Mouse (Mus musculus) v-Abl transformed pro-B cells (cell line): ENCODE measurements around the gene Cspg4.

ENCODE experiments used
- in situ Hi-C, 2 experiments: fragments of 400-800 bp; cut with MboI; formaldehyde crosslinking; loops; one replicate each; pipeline ENCODE4 v1.15.1; 2025; ENCODE audit not compliant: unreplicated experiment in 2 of 2

The Cspg4 gene

DNA sequence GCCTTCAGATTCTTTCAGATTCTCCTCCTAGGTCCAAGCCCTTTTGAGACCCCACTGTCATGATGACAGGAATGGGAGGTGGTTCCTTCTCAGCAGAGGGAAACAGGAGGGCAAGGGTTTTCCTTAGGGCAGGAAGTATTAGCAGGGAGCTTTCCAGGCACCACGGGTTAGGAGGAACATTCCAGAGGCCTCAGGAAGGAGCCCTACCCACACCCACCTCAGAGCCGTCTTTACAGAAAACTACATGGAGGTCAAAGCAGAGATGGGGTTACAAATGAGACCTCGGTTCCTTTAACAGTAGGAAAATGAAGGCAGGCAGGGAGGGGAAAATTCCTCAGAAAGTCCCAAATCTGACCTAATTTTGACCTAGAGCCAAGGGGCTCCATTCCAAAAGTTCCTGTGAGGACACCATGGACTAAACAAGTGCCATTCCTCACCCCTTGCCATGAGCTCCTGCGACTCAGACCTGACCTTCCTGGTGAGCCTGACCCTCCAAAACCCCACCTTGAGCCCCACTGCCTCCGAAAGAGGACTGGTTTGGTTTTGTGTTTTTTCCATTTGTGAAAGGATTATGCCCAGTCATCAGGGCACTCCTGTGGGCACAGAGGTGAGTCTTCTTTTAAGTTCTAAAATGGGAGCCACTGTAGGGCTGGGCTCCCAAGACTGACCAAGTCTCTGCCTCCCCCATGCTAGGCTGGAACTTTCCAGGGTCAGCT is 51.0 kb downstream of the Cspg4 start:
- in situ Hi-C loops, result loop anchor here in 1 of 2 experiments (25.0 kb wide), 1 partner anchor 1096 kb away; the partner anchor contains the start of gene Cyp11a1

DNA sequence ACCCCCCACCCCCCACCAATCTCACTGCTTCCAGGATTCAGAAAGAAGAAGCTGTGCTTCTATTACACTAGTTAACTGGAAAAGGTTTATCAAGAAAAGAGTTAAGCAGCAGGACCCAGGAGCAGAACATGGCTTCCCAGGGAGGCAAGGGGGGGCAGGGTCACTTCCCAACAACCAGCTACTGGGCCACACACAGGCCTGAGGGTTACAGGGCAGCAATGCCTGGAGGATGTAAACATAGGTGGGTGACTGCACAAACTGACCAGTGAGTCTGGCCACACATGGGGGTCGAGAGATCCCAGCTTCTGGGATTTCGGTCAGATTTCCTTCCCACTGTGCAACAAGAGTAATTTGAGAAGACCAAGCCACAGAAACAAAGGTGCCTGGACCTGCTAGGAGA is 52.3 kb downstream of the Cspg4 start:
- in situ Hi-C loops, result loop anchor here in 1 of 2 experiments (25.0 kb wide), 1 partner anchor 1095 kb away; the partner anchor contains the start of gene Cyp11a1

DNA sequence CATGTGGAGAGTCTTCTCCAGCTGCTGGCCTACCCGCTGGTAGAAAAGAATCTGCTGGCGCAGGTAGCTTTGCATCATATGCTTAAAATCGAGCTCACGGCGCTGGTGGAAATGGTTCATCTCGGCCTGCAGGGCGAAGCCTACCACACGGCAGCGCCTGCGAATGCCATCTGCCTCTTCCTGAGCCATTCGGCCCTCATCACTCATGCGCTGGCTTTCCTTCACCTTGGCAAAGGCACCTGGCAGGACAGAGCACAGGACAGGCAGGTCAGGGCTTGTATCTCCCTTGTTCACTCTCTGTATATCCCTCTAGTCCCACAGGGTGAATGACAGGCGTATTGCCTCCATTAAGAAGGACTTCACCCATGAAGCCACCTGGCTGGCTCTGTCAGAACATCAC is 53.6 kb downstream of the Cspg4 start:
- in situ Hi-C loops, result loop anchor here in 1 of 2 experiments (25.0 kb wide), 1 partner anchor 1094 kb away; the partner anchor contains the start of gene Cyp11a1

DNA sequence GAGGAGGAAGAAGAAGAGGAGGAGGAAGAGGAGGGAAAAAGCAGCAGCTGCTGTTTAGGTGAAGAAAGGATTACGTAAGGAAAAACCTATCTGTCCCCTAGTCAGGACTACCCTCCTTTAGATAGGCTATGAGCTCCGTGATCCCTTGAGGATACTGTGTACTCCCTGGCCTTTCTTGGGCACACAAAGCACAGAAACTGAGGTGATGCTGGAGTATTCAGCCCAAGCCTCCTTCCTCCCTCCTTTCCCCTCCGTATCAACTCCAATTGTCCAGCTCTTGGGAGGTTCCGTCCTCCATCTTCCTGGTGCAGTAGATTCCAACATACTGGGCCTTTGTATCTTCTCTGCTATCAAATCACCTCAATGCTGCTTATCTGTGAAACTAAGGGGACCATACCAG is 57.9 kb downstream of the Cspg4 start:
- in situ Hi-C loops, result loop anchor here in 1 of 2 experiments (10.0 to 25.0 kb wide), 2 partner anchors 522 to 1090 kb away; partner anchors contain the start of genes Cyp11a1 and Ppcdc

DNA sequence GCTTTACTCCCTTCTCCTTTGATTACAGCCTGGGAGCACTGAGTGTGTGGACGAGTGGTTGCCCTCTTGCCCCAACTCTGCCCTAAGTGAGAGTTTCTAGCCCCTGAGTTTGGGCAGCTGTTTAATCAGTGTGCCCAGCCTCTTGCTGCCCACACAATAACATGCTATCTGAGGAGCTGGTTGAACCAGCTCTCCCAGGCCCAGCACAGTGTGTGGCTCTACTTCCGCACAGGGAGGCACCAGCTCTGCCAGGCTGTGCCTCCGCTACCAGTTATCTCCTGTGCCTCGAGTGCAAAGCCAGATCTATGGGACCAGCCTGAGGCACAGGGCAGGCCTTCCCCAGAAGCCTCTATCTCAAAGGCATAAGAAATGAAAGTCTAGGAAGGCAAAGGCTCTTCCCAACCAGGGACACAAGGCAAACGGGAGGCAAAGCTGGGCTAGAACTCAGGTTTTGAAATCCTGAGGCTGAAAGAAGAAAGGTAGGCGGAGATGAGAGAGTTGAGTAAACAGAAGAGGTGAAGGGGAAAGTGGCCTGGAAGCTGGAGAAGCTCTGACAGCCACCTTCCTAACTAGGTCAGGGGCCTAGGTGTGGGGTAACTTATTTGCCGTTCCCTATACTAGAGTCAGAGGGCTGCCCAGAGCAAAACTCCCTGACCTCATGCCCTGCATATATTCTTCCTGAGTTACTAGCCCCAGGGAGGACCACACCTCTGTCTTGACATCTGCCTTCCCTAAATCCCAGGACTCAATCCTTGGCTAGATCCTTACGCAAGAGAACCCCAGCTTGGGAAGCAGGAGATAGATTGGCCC is 59.2 kb downstream of the Cspg4 start:
- in situ Hi-C loops, result loop anchor here in 1 of 2 experiments (10.0 to 25.0 kb wide), 2 partner anchors 521 to 1088 kb away; partner anchors contain the start of genes Cyp11a1 and Ppcdc

DNA sequence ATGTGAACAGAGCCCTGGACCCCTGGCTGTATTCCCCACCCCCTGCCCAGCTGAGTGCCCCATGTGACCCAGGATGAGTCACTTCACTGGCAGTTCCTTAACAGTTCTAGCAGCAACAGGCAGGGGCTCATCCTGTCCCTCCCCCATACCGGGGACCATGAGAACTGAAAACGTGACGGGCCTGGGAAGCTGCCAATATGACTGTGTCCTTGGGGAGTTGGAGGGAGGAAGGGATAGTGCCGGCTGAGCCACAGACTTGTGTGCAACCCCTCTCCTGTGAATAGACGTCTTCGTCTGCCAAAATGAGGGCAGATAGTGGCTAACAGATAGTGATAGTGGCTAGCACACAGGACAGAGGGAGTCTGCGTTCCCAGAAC is 59.8 kb downstream of the Cspg4 start:
- in situ Hi-C loops, result loop anchor here (5.0 to 25.0 kb wide), 4 partner anchors 208 to 1088 kb away; partner anchors contain the start of genes Cox5a (in 1 of the 2), Cyp11a1 (in 1 of the 2), Man2c1 (in 1 of the 2) and Ppcdc (in 1 of the 2)

DNA sequence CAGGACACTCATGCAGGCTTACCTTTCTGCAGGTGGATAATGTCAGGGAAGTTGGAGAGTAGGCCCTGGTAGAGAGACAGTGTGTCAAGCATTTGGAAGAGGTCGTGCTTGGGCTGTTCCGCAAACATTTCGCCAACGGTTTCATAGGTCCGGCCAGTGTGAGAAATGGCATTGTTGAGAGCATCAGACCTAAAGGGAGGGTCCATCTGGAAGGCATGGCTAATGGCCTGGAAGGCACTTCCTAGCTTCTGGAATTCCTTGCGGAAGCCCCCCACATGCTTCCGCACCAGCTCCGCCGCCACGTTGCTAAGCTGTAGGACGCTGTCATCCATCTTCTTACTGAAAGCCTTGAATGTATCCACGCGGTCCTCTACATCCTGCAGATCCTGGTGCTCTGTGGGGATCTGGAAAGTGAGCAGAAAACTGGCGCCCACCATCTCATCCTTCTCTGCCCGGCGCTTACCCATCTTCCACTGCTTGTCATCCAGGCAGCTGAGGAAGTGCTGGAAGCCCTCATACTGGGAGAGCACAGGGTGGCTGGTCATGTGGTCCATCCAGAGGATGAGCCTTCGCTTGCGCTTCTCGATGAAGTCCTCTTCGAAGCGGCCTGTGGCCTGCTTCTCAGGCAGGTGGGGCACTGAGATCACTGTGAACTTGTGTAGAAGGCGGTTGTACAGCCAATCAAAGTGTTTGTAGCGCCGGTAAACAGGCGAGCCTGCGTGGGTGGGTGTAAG is 60.6 kb downstream of the Cspg4 start:
- in situ Hi-C loops, result loop anchor here (5.0 to 25.0 kb wide), 3 partner anchors 207 to 587 kb away; partner anchors contain the start of genes Cox5a (in 1 of the 2), Man2c1 (in 1 of the 2), Ppcdc (in 1 of the 2) and Rpp25 (in 1 of the 2)

DNA sequence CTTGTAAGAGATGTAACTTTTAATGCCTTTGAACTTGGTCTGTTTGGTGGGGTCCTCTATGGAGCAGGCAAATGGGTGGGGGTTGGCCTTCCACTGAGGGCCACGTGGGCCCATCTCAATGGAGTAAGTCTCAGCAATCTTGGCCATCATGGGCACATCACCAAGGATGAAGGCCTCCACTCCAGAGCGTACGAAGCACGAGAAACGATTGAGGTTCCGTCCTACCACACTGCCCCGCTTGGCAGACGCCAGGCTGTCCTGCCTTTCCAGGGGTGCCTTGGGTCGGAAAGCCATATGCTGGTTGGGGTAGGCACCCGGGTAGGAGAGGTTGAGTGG is 61.2 kb downstream of the Cspg4 start:
- in situ Hi-C loops, result loop anchor here (5.0 to 25.0 kb wide), 3 partner anchors 206 to 586 kb away; partner anchors contain the start of genes Cox5a (in 1 of the 2), Man2c1 (in 1 of the 2), Ppcdc (in 1 of the 2) and Rpp25 (in 1 of the 2)

DNA sequence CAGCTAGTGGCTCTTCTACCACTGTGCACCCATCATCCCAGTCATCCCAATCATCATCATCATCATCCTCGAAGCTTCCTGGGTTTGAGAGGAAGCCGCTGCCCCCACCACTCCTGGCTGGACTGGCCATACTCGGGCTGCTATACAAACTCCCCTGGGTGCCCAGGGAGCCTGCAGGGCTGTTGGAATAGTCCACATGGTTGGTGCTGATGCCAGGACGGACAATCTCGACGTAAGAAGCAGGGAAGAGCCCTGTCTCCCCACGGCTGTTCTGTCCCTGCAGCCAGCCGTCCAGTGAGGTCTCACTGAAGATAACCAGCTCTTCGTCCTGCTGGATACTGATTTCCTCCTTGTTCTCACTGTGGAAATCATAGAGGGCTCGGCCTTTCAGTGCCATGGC is 61.6 kb downstream of the Cspg4 start:
- in situ Hi-C loops, result loop anchor here (5.0 to 25.0 kb wide), 3 partner anchors 206 to 586 kb away; partner anchors contain the start of genes Cox5a (in 1 of the 2), Man2c1 (in 1 of the 2), Ppcdc (in 1 of the 2) and Rpp25 (in 1 of the 2)

DNA sequence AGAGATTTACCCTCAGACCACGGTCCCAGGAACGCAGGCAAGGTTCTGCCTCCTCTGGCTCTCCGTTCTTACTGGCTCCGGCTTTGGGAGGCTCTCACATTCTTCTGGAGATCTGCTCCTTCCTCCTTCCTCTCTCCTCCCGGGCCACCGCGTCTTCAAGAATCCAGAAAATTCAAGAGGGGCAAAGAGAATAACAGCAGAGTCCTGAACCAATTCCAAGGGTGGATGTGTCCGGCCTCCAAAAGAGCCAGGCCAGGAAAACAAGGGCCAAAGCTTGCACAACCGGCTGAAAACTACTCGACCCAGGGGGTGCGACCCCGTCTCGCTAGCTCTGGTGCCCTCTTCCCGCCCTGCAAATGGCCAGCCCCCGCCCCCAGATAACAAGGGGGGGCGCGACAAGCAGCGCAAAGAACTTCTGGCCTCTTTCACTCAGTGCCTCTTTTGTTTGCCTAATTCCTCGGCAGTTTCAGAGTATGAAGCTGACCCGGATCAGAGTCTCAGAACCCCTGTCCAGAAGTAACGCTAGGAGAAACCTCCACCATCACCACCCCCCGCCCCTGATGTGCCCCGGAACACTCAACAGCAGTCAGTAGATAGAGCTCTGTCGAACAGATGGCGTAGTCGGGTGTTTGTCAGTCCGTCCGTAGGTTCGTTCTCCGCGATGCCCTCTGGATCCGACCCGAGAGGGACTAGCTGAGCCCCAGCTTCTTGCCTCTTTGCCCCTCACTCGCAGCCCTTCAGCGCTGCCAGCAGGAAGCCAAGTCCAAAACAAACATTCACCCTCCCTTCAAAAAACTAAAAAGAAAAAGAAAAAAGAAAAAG is 62.6 kb downstream of the Cspg4 start:
- in situ Hi-C loops, result loop anchor here (5.0 to 25.0 kb wide), 3 partner anchors 205 to 585 kb away; partner anchors contain the start of genes Cox5a (in 1 of the 2), Man2c1 (in 1 of the 2), Ppcdc (in 1 of the 2) and Rpp25 (in 1 of the 2)

DNA sequence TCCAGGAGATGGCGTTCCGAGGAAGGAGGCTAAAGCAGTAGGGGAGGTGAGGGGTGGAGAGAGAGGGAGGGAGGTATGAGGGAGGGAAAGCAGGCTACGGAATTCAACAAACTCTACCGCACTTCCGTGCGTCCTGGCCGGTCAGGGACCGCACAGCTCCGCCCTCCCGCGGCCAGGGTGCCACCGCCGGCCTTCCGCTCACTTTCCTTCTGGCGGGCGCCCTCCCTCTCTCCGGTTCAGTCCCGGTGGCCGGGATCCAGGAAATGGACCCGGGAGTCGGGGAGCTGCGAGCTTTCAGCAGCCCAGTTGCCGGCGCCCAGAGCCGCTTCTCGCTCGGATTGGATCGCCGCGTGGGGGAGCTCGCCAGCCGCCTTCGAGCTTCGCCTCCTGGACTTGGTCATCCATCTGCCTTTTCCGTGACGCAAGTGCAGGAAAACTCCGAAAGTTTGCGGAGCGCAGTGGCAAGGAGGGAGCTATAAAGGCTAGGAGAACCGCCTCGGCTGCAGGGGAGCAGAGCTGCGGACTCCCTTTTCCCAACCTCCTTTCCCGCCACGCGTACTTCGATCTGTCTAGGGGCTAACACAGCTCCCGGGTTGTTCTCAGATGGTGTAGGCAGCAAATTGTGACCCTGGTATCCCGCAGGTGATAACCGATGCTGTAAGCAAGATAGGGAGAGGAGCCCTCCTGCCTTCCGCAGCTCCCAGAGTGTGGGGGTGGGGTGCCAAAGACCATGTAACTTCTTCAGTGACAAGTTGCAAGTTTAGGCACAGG is 63.4 kb downstream of the Cspg4 start, which contains the start of gene Snx33:
Gene Snx33 (minus strand): TSS at position 331 of the 771 bp plus-strand sequence.
- in situ Hi-C loops, result loop anchor here (5.0 to 25.0 kb wide), 3 partner anchors 204 to 584 kb away; partner anchors contain the start of genes Cox5a (in 1 of the 2), Man2c1 (in 1 of the 2), Ppcdc (in 1 of the 2) and Rpp25 (in 1 of the 2)

DNA sequence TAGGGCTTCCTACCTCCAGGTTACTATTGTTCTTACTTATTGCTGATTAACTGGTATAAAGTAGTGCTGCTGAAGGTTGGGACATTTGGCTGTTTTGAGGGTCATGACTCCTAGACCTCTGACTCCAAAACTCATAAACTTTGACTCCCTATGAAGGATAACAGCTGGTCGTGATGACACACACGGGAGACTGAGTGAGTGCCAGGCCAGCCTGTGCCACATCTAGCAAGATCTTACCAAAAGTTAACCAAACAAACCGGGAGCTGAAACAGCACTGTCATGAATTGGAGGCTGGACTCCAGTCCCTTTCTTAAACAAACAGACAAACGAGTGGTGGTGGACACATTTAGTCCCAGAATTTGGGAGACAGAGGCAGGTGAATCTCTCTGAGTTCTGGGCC is 64.7 kb downstream of the Cspg4 start:
- in situ Hi-C loops, result loop anchor here (5.0 to 25.0 kb wide), 3 partner anchors 203 to 583 kb away; partner anchors contain the start of genes Cox5a (in 1 of the 2), Man2c1 (in 1 of the 2), Ppcdc (in 1 of the 2) and Rpp25 (in 1 of the 2)

DNA sequence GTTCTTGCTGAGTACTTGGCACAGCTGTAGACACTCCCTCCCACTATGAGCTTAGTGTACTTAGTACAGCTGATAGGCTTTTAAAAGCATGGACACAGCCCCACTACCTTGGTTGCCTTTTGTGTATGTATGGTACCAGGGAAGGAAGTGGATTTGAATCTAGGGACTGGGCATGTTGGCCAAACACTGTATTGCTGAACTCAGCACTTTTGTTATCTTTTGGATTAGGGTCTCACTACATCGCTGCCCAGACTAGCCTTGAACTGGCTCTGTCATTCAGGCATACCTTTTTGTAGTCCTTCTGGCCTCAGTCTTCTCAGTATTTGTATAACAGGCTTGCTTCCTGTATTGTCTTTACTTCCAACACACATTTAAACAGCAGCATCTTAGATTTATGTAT is 65.7 kb downstream of the Cspg4 start:
- in situ Hi-C loops, result loop anchor here in 1 of 2 experiments (25.0 kb wide), 1 partner anchor 582 kb away; the partner anchor contains the start of genes Cox5a and Rpp25

DNA sequence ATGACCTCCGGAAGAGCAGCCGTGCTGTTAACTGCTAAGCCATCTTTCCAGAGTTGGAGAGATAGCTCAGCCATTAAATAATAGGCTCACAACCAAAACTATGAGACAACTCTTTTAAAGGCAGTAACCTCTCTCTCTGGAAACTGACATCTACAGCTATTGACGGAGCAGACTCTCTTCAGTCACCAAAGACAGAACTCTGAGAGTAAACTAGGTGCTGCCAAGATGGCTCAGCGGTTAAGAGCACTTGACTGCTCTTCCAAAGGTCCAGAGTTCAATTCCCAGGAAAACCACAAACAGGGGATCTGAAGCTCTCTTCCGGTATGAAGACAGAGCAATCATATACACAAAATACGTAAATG is 72.0 kb downstream of the Cspg4 start:
- in situ Hi-C loops, result loop anchor here in 1 of 2 experiments (5.0 to 25.0 kb wide), 2 partner anchors 195 to 575 kb away; partner anchors contain the start of genes Cox5a, Man2c1 and Rpp25

DNA sequence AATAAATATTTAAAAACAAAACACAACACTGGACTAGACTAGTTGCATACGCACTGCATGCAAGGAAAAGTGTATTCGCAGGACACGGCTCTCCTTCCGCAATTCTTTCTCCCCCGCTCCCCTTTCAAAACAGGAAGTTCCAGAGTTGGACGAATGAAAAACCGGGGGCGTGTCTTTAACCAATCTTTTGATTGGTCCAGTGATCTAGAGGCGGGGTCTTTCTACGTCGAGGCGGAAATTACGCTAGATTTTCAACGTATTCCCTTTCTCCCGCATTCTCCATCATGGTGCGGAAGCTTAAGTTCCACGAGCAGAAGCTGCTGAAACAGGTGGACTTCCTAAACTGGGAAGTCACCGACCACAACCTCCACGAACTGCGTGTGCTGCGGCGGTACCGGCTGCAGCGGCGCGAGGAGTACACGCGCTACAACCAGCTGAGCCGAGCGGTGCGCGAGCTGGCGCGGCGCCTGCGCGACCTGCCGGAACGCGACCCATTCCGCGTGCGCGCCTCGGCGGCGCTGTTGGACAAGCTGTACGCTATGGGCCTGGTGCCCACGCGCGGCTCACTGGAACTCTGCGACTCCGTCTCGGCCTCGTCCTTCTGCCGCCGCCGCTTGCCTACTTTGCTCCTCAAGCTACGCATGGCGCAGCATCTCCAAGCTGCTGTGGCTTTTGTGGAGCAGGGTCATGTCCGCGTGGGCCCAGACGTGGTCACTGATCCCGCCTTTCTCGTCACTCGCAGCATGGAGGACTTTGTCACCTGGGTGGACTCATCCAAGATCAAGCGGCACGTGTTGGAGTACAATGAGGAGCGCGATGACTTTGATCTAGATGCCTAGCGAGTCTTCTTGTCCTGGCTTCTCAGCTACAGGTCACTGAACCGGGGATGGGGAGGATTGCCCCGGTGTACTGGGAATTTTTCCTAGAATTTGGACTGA is 72.7 kb downstream of the Cspg4 start, which contains the start of gene Imp3:
Gene Imp3 (plus strand): TSS at position 253 of the 938 bp plus-strand sequence.
- in situ Hi-C loops, result loop anchor here in 1 of 2 experiments (5.0 to 25.0 kb wide), 2 partner anchors 195 to 575 kb away; partner anchors contain the start of genes Cox5a, Man2c1 and Rpp25

DNA sequence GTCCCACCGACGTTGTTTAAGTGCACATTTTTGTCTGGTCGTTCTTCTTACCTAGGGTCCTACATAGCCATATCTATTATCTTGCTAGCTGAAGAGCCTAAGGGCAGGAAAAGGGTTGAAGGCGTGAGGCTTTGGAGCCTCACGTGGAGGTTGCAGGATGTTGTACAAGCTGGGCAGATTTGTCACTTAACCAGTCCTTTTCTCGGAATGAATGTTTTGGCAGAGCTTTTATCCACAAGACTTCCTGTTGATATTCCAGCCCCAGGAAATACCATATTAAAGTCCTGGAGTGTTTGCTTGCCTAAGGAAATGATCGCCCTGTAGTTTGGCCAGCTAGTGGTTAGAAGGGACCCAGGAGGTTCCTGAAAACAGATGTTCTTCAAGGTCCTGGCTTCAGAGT is 73.5 kb downstream of the Cspg4 start:
- in situ Hi-C loops, result loop anchor here in 1 of 2 experiments (5.0 to 25.0 kb wide), 2 partner anchors 194 to 574 kb away; partner anchors contain the start of genes Cox5a, Man2c1 and Rpp25
